Mouse (Mus musculus) brain, adult 2 months (tissue): Measurements from ENCODE around the gene Atp5mpl.
"Not testable (repeated sequence)": the region's sequence is repeated elsewhere in the genome, so short reads cannot be mapped to it uniquely, and the experiment has no call there.

Experiments used
- DNase-seq: peaks from one replicate; pipeline ENCODE4 v3.0.0; 2011; ENCODE audit warnings: low read depth, low spot score

The Atp5mpl gene

DNA sequence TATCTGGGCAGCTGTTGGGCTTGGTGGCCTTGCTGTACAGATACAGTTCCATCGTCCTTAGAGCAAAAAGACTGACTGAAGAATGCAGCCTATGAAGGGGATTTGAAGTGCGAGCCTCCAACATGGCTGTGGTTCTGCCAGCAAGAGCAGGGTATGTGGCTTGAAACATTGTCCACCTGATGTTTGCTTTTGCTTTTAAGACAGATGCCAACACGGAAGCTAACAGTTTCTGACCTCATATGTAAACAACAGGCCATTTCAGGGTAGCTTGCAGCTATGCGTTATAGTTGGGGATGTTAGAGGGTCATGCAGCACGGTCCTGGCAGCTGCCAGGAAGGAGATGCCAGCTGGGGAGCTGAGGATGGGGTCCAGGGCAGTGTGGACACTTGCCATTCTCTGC is 16.3 kb downstream of the Atp5mpl start:
- DNase-seq: no peak

DNA sequence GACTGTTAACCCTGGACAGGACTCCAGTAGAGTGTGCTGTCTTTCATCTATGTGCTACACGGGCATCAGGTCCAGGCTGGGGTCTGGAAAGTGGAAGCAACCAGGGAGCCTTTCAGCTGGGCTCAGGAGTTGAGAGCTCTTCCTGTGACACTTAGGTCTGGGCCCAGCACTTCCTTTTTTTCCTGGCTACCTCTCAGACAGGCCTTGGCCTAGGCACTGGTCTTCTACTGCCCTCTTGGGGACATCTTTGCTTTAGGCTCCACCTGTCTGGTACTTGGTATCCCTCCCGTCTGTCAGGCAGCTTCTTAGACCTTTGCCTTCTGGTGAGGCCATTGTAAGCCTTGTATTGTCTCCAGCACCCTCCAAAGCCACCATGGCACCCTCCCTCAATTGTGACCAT is 20.1 kb downstream of the Atp5mpl start:
- DNase-seq: peak; percentile 87

DNA sequence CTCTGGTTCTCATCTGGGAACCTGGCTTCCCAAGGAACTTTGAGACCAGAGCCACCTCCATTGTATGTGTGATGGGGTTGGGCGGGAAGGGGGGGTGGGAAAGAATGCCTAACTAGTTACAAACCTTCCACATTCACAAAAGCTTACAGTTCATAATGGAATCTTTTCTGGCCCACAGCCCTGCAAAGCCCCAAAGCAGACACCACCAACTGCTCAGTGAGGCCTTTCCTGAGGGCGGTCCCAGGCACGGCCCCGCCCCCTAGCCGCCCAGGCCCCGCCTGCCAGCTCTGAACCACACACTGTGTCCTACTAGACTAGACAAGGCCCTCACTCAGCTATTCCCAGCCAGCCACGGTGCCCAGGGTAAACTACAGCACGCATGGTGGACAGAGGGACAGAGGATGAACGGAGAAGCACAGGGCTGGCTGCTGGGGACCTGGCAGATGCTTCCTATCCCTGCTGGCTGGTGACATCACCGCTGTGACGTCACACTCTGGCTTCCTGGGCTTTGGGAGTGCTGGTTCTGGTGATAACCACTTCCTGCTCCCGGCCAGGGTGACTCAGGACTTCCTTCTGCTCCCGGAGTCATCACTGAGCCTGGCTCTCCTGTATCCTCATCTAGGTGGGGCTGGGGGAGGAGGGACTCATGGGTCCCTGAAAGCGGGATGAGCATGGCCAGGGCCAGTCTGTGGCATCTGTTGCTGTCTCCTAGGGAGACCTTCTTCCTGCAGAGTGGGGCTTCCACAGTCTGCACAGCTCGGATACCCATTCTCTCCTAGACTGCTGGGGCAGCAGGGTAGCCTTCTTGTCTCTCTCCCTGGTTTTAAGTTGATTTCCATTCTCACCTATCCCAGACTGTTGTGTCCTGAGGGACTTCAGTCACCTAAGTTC is 20.8 kb downstream of the Atp5mpl start:
- DNase-seq: not testable (repeated sequence)

DNA sequence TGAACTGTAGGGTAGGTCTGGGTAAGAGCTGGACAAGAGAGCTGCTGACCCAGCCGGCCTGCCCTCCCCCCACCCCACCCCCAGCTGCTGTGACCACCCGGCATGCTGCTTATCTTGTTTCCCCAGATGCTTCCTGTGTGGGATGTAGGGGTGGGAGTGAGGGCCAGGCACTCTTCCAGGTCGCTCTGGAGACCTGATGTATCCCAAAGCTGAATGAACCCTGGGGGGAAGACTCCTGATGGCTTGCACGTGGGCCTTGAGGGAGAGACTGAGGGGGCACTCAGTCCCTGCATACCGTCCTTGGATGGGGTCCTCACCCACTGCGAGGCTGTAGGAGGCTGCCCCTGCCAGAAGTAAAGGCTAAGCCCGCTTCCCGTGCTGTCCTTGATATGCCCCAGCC is 21.7 kb downstream of the Atp5mpl start:
- no peak for DNase-seq

GRCm38 (mm10) chr12:111944065-111944987 is 22.5 kb downstream of the Atp5mpl start:
- not testable (repeated sequence) for DNase-seq

DNA sequence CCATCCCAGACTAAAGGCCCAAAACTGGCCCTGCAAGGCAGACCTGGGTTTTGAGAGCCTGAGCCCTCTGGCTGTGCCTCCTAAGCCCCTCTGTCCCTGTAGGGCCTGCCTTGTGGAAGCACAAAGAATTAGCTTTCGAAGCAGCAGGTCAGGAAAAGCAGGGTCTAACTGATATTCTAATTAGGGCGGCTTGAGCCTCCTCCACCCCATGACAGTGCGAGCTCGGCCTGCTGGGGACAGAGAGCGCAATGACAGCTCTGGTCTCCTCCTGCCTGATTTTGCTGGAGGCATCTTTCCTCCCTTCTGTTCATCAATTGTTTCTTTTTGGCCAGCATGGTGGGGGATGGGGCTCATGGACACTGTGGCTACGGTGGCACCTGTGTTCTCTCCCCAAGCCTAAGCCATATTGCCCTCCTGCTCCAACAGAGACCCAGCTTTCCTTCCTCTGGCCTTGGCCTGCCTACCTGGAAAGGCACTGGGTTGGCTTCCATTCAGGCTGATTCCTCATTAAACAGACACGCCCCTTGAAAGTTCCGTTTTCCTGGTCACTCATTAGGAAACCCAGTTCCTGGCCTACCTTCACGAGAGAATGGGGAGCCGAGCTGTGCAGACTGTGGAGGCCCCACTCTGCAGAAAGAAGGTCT is 23.2 kb downstream of the Atp5mpl start:
- DNase-seq: no peak

DNA sequence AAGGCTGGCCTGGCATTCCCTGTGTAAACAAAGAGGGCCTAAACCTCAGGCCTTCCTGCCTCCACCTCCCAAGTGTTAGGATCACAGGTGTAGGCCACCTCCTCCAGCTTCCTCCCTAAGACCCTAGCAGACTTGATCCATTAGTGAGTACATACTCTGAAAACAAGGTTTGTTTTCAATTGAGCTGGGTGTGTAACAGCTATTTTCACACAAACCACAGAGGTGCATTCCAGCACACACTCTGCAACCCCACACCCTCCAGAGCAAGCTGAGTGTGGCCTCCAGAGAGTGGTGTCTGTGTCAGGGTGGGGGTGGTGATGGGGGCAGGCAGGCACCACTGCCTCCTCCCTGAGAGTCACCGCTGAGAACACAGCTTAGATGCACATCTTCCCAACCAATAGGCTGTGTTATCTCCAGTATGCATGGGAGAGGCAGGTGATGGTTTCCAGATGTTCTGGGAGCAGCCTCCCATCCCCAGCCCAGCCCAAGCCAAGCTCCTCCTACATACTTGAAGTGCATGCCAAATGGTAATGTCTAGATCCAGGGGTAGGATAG is 28.1 kb downstream of the Atp5mpl start:
- no peak for DNase-seq

GRCm38 (mm10) chr12:111936706-111937550 is 29.8 kb downstream of the Atp5mpl start:
- no peak for DNase-seq

- DNase-seq: peak; percentile 39
Observed at GRCm38 (mm10) chr12:111933971-111934370, 32.8 kb downstream of the Atp5mpl start.

GRCm38 (mm10) chr12:111933032-111933704 is 33.6 kb downstream of the Atp5mpl start:
- peak; percentile 50 for DNase-seq

DNA sequence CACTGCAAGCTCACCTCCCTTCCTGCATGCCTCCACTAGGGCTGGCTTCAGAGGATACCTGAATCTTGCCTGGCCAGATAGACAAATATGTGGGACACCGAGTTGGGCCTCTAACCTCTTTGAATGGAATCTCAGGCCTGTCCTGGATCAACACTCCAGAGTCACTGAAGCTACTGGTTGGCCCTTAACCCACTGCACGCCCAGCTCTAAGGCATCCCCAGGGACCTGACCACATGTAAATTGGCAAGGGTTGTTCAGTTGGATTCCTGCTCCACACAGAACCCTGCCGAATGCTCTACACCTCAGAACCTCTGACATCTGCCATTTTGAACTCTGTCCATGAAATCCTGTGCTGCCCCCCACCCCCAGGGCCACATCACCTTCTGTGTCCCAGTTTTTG is 34.3 kb downstream of the Atp5mpl start:
- no peak for DNase-seq

- no peak for DNase-seq
Observed at GRCm38 (mm10) chr12:111931411-111932025, 35.3 kb downstream of the Atp5mpl start.

- DNase-seq: no peak
Observed at GRCm38 (mm10) chr12:111928411-111928966, 38.3 kb downstream of the Atp5mpl start.

DNA sequence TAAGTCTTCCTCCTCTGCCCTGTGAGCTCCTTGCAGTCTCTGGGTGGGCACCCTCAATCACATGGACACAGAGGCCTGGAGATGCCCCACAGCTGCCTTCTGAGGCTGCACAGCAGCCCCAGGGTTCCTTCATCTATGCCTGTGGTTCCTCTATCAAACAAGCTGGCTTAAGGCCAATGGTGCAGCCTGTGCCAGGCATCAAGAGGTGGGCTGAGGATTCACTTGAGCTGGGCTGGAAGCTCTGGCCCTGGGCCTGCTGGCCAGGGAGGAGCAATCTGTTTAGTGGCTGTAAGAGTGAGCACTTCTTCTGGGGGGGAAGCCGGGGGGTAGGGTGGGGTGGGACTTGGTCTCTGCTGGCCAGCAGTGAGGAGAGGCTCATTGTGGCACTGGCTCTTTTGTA is 39.4 kb downstream of the Atp5mpl start:
- peak; percentile 65 for DNase-seq

- DNase-seq: no peak
Observed at GRCm38 (mm10) chr12:111923117-111923516, 43.7 kb downstream of the Atp5mpl start.

- DNase-seq: peak; percentile 95
Observed at GRCm38 (mm10) chr12:111920046-111920445, 46.7 kb downstream of the Atp5mpl start.

DNA sequence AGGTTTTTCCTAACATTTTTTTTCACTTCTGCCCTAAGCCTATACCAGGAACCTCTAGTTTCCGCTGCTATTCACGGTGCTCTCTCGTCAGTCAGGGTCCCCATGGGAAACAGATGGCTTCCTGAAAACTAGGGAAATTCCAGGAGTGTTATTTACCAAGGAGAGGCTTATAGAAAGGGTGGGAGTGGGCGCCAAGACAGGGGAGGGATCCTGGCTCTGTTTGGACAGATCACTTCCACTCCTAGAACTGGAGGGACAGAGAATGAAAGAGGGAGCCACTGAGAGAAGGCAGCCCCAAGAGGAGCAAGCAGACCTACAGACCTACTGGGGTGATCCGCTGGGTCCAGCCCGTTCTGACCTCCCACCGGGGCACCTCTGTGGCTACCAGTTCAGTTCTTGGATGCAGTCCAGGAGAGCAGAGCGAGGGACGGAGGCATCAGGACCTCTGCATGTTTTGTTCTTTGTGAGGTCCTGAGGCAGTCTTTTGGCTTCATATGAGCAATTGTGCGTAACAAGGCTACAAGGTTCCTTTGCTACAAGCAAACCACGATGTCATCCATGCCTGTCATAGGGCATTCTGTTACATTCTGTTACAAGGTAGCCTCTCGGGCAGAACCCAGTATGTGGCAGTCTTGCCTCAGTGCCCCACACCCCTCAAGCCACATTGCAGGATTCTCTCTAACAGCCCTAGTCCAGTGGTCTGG is 50.1 kb downstream of the Atp5mpl start:
- DNase-seq: no peak

DNA sequence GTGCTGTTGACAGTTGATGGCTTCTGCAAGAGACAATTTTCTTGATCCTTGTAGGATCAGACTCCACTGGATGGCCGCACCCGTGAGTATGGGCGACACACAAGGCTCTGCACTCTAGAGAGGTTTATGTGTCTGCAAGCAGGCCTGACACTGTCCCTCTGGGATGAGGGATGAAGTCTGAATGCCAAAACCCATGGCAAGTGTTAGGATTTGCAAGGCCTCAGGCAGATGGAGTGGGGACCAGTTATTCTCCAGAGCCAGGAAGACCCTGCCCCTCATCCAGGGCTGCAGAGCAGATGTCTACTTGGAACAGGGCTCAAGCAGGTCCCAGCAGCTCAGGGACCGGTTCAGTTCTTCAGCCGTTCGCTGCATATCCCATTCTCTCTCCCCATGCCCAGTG is 51.0 kb downstream of the Atp5mpl start:
- no peak for DNase-seq

DNA sequence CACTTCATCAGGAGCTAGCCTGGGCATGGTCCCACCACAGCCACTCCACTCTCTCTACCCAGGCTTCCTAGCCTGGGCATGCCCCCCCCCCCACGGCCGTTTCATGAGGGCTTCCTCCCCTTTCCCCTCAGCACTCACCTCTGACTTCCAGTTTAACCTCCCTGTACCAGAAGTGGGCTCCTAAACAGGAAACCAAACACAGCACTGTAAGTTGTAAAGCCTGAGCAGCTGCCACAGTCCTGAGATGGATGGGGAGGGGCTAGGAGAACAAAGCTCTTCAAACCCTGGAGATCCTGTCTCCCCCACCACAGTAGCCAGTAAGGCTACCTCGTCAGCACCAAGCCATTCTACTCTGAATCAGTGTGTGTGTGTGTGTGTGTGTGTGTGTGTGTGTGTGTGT is 52.7 kb downstream of the Atp5mpl start:
- DNase-seq: no peak
